Mouse (Mus musculus) adrenal gland, postnatal 36 days (tissue): ENCODE measurements around the gene Cyp4b1. TPM values are rescaled to one million over a fixed set of nuclear protein-coding genes. Genes with fewer than 3 reads are reported as not detected.

Experiments
- total RNA-seq, 2 experiments: library from RNA; stranded (reverse); gene quantifications; 2 replicates each; pipeline ENCODE4 v1.2.3; 2021

The Cyp4b1 gene
- total RNA-seq, 2 experiments from 2014 or later: 28.1 to 37.1 TPM

Other genes with a start within 250 kb of the Cyp4b1 start
- gene Cyp4a12b, start 236.1 kb downstream of the Cyp4b1 start, total RNA-seq: under 1 TPM in 1 of 2 experiments, not detected in 1; 0.17 TPM
- not detected for gene Cyp4a30b, start 195.1 kb downstream of the Cyp4b1 start, total RNA-seq
- under 1 TPM in 1 of 2 experiments, not detected in 1; 0.13 TPM for gene Cyp4a14, start 151.6 kb downstream of the Cyp4b1 start, total RNA-seq
- under 1 TPM in 1 of 2 experiments, not detected in 1; 0.13 TPM for gene Cyp4a10, start 129.5 kb downstream of the Cyp4b1 start, total RNA-seq
- not detected for gene Cyp4a31, start 84.1 kb downstream of the Cyp4b1 start, total RNA-seq
- not detected for gene Cyp4a32, start 46.8 kb downstream of the Cyp4b1 start, total RNA-seq
- gene Efcab14, start 90.0 kb upstream of the Cyp4b1 start, total RNA-seq: 10 to 100 TPM; 83.1 to 89.1 TPM
- gene Tex38, start 133.3 kb upstream of the Cyp4b1 start, total RNA-seq: 1 to 10 TPM; 2.4 to 3.2 TPM
- 10 to 100 TPM; 49.8 to 57.1 TPM for gene Atpaf1, start 137.1 kb upstream of the Cyp4b1 start, total RNA-seq
- gene Mob3c, start 180.4 kb upstream of the Cyp4b1 start, total RNA-seq: 10 to 100 TPM; 14.9 to 16.7 TPM
- gene Mknk1, start 191.5 kb upstream of the Cyp4b1 start, total RNA-seq: 10 to 100 TPM; 36.3 to 44.5 TPM
- gene Kncn, start 236.7 kb upstream of the Cyp4b1 start, total RNA-seq: not detected
- gene 6430628N08Rik, start 242.9 kb upstream of the Cyp4b1 start, total RNA-seq: not detected